Mouse (Mus musculus) heart, adult 2 months (tissue): ENCODE results near the gene Esrp2.

Experiments used
- CTCF ChIP-seq: fragments of 200-600 bp; IDR thresholded peaks from 2 replicates; pipeline ENCODE4 v1.8.1; 2022; ENCODE audit warnings: antibody characterized with exemption, mild to moderate bottlenecking, moderate library complexity
- EP300 ChIP-seq: fragments of 200-500 bp; IDR thresholded peaks from 2 replicates; pipeline ENCODE4 v1.6.1; 2011; ENCODE audit warnings: low read depth, low read length, control low read depth; ENCODE audit not compliant: insufficient read depth
- POLR2A ChIP-seq: fragments of 200-500 bp; IDR thresholded peaks from 2 replicates; pipeline ENCODE4 v1.6.1; 2011; ENCODE audit warnings: mild to moderate bottlenecking, low read depth, low read length, control low read depth; ENCODE audit not compliant: insufficient read depth

DNA sequence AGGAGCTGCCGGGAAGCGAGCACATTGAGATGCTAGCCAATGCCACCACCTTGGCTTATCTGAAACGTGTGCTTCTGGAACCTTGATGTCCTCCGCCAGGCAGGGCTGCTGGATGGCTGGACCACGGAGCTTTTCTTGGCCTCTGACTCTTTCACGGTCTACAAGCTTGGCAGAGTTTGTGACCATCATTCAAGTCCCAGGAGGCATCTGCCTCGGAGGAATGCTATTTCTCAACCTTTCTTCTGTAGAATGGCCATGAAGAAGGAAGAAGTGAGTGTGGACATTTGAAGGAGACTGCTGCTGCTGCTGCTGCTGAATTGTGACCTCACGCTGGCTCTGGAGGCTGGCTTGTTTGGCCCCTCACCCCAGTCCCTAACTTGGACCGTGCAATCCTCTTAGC lies 26.5 kb upstream of the Esrp2 start:
- TF ChIP-seq CTCF (no peak), EP300 (no peak), POLR2A (no peak)
